Mouse (Mus musculus) c-Kit-positive CD71-positive TER-119-negative erythroid progenitor cells, embryonic 14.5 days (primary cell): Measurements from ENCODE around the gene Ltf.

Experiments
- DNase-seq: peaks from one replicate; pipeline ENCODE4 v3.0.0-alpha.2; 2013; ENCODE audit warnings: low read depth

Ltf gene

DNA sequence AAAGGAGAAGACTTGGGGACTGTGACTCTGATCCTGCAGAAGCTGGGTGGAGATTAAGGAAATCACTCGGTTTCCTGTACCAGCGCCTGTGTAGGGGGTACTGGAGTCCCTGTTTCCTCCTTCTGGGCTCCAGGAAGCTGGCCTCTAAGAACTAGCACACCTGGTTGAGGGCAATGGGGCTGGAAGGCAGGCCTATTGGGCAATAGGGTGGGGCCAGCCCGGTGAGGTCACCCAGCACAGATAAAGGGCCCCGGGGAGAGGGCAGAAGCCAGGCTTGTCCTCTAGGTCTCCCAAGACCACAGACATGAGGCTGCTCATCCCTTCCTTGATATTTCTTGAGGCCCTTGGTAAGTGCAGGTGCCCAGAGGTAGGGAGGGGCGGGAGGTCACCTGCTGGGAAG lies at the start of gene Ltf:
TSS of gene Ltf (plus strand) at position 250 of the 400 bp plus-strand sequence.
- DNase-seq = no peak

DNA sequence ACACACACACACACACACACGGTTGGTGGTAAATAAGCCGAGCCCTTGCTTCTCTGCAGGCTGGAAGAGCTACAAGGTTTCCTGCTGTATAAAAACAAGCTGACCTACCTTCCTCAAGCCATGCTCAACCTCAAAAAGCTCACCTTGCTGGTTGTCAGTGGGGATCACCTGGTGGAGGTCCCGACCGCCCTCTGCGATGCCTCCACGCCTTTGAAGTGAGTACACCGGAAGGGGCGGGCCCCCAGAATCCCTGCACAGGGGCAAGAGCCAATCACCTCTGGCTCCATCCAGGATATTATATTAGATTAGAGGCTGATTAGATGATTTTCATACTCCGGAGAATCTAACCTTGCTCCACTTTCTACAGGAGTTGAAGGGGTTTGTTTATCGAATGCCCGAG lies 39.7 kb upstream of the Ltf start:
- DNase-seq = no peak

DNA sequence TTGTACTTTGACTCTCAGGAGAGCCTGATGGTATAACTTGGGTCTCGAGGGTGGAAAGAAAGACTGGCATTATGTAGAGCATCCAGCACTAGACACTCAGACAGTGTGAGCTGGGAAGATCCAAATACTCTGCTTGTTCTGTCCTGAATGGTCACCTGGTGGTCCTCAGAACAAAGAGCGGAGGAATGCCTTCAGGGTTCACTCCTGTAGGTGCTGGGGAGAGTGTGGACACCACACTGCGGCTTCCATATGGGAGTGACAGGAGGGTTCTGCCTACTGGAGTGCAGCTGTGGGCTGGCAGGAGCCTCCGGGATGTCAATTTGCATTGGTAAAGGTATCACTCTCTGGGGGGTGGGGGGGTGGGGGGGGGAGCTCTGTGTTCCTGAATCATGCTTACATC lies 36.7 kb upstream of the Ltf start:
- DNase-seq = no peak

DNA sequence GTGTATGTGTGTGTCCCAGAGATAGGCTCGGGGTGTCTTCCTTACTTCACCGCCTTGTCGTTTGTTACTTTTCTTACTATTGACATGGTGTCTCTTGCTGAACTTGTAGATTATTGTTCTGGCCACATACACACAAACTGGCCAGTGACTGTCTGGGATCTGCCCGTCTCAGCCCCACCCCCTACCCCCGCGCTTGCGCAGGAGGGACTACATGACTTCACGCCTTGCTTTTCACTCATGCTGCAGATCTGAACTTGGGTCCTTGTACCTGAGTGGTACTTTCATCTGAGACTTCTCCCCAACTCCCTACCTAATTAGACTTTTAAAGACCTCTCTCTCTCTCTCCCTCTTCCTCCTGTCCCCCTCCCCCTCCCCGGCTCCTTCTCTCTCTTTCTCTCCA lies 35.0 kb upstream of the Ltf start:
- no peak for DNase-seq

DNA sequence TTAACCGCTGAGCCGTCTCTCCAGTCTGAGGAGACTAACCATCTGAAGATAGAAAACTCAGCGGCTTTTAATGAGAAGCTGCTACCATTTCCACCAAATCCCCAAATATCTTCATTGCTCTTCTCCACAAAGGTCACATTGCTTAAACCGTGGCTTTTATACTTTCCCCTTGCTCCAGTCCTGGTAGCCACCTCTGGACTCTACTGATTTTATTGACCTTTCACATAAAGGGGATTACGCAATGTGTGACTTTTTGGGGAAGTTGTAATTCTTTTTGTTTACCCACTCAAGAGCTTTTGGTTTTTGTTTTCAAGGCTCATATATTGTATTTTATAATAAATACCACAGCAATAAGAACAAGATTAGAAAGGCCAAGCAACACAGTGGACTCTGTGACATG lies 33.5 kb upstream of the Ltf start:
- no peak for DNase-seq

DNA sequence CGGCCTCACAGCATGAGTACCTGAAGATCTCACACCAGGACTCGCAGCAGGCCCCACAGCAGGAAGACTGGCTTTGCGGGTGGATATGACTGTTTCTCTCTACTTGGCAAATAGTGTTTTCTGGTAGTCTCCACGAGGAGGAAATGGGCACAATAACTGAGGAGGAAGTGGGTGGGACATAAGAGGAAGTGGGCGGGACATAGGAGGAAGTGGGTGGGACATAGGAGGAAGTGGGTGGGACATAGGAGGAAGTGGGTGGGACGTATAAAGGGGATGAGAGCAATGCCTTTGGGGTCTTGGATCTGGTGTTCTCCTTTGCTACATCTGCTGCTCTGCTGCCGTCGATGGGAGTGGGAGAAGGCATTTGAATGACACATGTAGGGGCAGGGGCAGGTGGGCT lies 33.1 kb upstream of the Ltf start:
- no peak for DNase-seq

DNA sequence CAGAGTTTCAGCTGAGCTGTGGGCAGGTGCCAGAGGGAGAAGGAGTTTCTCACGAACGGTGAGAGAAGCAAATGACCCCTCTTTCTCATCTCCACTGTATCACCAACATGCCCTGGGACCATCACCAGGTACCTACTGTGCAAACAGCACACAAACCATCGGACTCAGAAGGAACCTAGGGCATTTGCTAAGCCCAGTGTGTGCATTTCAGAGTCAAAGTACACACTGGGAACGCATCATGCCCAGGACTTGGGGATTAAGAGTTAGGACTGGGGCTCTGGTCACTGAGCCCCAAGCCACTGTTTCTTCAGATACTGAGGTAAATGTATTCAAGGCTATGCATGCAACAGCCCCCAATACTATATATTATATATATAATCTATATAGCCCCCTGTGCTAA lies 31.7 kb upstream of the Ltf start:
- no peak for DNase-seq

DNA sequence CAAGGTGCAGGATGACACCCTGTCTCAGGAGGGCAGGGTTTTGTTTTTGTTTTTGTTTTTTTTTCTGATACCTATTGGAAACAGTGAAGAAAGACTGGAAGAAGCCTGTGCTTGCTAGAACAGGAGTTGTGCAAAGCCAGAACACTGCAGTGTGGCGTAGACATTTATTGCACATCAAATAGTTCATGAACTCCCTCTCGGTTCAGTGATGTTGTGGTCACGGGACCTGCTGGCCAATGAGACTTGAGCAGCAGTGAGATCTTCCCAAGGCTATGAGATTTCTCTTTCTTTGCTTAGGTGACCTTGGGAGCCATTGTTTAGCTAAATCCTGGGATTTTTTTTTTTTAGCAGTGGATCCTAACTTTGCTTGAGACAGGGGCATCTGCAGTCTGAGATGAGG lies 31.0 kb upstream of the Ltf start:
- no peak for DNase-seq

DNA sequence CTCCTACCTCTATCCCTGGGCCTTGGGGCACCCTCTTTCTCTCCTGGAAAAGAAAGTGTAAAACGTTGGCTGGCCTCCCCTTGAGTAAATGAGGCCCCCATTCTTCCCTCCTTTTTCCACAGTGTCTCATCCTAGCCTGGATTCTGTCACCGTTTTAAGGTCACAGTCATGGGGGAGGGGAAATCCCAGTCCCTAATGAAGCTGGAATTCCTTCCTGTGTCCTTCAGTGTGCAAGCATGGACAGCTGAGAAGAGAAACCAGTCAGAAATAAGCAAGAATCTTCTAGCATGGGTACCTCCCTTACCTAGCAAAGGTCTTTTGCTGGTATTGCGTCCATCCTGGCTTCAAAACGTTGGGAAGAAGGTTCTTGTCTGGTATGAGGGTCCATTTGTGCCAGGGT lies 29.9 kb upstream of the Ltf start:
- DNase-seq = no peak

DNA sequence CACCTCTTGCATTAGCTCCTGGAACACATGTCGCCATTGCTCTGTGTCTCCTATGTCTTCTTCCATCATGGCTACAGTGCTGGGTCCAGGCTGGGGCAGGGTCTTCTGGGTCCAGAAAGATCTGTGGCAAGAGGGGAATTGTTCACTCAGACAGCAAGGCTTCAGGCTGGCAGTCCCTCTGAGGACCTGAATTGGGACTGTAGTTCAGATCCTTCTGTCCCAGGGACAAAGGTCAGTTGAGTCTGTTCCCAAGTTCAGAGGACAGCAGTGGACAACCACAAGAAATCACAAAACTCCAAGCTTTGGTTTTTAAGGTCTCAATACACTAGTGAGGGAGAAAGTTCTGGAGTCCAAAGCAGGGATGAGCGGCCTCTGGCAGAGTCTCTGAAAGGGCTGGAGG lies 29.5 kb upstream of the Ltf start:
- no peak for DNase-seq

DNA sequence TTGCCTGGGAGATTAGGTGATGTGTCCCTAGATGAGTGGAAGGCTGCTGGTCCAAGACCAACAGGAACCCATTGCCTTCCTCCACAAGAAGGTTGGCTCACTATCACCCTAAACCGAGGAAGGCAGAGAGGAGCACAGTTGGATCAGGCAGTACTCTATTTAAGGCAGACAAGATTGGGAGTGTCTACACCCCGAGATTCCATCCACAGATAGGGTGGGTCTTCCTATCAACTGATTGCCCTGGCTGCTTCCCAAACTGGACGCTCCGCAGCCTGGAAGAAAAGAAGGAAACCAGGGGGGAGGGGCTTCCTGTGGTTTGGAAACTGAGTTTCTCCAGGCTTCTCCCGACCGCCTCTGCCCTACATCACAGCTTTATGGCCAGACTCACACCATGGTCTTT lies 28.9 kb upstream of the Ltf start, which contains the start of gene Rtp3:
TSS of gene Rtp3 (minus strand) at position 380 of the 400 bp plus-strand sequence.
- DNase-seq = no peak

DNA sequence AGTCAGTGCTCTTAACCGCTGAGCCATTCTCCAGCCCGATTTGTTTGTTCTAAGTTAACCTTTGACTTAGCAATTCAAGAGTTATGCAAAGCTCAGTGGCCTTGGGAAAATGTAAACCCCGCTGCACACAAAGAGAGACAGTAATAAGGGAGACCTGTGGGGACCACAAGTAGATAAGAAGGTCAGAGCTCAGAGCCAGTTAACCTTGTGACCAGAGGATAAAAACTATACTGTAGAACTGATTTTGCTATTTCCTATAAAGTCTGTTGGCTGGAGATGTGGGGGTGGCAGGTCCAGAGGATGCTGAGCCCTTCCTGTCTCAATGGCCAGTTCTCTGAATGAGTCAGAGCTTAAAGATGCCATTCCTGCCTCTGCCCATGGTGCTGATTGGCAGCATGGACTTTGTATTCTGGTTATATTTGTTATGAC lies 25.8 kb upstream of the Ltf start:
- DNase-seq = no peak

DNA sequence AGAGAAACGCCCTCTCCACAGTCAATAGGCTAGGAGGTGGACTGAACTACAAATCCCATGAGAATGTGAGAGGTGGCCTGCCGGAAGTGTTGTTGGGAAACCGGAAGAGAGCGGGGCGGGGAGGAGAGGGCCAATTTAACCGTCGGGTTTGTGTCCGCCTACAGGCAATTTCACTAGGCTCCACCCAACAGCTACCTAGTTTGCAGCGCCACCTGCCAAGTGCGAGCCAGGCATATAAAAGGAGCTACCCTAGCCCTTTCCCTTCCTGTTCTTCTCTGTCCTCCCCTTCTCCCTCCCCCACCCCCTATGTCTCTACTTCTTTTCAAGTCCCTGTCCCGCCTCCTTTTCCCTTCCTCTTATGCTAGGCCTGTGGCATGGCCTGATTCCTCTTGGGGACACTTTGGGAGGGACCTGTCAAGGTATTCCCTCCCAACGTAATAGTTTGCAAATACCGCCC lies 24.3 kb upstream of the Ltf start:
- peak; percentile 60 for DNase-seq

DNA sequence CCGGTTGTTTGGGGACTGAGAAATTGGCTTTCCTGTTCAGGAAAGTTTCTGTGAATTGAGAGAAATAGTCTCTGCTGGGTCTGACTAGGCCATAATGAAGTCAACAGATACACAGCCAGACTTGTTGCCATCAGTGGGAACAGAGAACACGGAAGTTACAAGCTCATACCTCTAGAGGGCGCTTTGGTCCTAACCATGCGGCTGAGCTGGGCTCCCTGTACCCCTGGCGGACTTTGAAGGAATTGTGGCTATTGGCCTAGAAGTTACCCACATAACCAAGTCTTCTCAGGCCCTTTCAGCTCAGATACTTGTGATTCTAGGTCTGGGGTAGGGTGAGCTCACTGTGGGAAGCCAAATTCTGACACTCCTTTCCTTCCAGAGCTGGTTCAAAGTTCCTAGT lies 21.8 kb upstream of the Ltf start:
- DNase-seq = peak; percentile 78

DNA sequence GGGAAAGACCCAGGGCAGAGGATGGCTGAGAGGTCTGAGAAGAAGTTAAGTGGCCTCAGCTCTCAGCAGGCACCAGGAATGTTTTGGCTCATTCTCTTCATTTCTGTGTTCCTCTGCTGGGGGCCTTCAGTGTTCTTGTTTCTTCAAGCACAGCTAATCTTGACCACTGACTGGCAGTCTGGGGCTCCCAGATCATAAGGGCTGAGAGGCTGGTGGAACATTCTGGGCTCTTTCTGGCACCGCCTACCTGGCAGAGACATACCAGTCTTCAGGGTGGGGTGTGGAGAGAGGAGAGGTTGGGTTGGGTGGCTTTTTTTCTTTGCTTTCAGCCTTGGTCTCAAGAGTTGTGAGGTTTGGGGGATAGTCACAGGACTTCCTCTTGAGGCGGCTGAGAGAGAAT lies 20.0 kb upstream of the Ltf start:
- DNase-seq = no peak

DNA sequence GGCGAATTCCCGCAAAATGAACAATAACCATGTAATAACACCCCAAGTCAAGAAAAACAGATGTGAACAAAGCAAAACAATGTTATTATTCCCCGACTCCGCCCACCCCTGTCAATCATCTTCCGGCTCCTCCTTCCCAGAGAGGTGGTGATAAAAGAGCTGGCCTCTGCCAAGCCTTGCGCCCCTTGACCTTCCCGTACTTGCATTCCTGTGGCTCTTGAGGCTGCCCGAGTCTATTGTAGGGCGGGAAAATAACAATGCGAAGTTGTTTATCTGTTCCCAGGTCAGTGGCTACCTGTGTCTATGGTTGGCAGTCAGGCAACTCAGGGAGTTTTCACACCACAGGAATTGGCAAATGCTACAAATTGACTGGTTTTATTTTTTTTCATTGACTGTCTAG lies 19.2 kb upstream of the Ltf start:
- DNase-seq = no peak

DNA sequence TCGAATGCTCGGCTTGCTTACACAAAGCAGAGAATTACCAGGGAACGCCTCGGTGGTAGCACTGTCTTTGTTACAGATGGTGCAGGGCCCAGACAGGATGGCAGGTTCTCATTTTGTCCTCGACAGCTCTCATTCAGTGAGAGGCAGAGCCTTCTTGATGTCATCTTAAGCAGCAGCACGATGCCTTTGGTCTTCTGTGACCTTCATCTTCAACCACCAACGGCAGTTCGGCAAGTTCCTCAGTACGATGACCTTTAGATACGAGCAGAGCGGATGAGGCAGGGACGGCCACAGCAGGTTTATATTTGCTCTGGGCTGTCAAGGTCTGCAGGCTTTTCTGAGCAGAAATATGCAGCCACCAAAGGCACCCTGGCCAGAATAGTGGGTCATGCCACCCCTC lies 17.4 kb upstream of the Ltf start:
- no peak for DNase-seq

DNA sequence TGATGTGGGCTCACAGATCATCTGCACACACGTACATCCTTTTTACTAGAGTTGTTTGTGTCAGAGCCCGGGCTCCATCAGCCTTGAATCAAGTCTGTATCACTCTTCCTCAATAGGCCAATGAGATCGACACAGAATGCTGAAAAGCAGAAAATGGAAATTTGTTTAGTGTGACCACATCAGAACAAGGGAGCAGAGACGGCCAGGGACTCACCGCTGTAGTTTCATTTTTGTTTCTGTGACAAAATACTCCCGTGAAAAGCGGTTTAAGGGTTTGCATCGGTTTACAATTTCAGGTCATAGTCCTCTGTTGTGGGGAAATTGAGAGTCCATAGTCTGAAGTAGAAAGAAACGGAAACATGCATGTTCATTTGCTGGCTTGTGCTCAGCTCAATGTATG lies 15.8 kb upstream of the Ltf start:
- DNase-seq = no peak

DNA sequence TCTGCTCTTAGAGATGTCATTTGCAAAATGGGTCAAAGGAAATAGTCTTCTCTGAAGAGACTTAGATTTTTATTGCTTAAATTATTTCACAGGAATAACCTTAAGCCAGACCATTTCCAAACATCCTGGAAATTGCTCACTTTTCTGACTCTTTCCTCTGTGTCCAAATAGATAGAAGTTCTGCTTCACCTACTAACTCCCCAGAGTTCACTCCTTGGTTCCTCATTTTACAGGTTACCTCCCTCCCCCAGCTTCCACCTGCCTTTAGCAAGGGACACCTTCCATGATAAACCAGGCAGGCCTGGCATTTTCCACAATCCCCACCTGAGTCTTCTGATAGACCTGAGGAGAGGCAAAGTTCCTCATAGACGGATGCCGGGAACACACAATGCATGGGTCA lies 12.5 kb upstream of the Ltf start:
- DNase-seq = no peak

DNA sequence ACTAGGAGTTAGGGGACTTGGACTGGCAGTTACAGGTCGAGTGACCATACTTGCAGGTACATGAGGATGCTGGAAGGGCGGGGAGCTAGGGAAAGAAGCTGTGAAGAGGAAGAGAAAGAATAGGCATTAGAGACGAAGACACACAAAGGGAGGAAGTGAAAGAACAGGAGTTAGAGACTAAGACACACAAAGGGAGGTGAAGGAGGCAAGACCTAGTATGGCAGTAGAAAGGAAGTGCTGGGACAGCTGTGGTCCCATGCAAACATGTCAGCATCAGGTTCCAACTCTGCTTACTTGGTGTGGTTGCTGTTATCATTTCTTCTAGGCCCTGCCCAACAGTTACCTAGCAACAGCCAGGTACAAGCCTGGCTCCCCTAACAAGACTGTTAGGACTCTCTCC lies 9.3 kb upstream of the Ltf start:
- no peak for DNase-seq

DNA sequence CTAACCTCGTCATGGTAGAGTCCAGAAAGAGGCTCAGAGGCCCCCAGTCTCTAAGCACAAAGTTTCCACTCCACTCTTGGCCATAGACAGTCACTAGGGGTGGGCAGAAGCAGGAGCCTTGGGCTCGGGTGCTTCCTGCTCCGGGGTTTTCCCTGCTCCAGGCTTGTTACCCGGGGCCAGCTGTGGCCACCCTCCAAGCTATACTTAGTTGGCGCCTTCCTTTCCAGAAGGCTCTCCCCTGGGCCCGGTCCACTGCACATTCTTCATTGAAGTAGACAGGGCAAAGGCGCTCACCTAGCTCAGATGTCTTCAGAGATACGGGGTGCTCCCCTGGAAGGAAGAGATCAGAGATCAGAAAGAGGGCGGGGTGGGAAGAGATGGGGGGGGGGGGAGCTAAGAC lies 7.5 kb upstream of the Ltf start:
- no peak for DNase-seq

DNA sequence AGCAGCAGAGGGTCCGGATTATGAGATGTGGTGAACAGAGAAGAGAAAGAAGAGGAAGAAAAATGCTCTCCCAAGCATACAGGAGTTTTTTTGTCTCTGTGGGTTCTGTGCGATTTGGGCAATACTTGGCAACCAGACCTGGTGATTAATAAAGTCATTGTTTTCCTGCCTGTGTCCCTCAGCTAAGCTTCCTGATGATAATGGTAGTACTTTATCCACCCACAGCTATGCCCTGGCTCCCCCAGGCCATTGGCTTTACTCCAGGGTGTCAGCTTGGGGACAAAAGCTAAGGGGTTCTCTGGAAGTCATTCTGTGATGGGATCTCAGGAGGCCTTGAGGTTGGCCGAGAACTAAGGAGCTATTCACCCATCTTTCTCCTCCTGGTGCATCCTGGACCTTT lies 7.0 kb upstream of the Ltf start:
- DNase-seq = no peak

DNA sequence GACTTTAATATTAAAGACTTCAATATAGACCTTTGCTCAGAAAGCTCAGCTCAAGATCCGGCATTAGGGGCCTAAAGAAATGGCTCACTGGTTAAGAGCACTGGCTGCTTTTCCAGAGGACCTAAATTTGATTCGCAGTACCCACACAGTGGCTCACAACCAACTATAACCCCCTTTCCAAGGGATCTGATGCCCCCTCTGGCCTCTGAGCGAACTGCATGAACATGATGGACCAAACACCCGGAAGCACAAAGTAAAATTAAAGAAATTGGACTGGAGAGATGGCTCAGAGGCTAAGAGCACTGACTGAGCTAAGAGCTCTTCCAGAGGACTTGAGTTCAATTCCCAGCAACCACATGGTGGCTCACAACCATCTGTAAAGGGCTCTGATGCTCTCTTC lies 3.4 kb upstream of the Ltf start:
- no peak for DNase-seq

DNA sequence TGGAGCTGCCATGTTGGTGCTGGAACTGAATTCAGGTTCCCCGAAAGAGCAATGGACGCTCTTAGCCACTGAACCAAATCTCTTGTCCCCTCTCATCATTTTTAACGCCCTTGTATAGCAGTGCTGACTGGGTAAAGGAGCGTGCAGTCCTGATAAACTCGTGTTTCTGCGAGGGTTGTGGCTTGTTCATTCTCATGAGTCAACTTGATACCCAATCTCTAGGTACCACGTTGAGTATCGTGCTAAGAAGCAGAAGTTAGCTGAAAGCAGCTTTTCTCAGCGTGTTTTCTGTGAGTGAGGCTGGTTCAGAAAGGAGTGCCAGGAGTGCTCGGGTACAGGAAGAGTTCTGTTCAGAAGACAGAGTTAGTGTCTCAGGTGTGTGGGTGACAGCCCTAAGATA lies 7.7 kb downstream of the Ltf start:
- DNase-seq = no peak

DNA sequence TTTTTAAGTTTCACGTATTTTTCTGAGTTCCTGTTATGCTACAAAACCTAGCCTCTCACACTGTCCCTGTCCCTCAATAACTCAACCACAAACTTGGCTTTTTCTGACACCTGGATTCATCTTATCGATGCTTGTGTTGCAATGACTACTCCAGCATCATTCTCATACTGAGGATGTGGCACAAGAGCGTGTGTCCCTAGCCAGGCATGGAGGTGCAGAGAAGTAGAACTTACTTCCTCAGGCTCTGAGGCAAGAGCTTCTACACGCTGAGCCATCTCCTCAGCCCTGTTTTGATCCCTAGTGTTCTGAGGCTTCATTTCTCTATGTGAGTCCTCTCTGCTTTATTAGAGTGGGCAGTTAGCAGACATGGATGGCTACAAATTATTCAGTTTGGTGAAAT lies 14.6 kb downstream of the Ltf start:
- DNase-seq = no peak
